Mouse (Mus musculus) CH12.LX (cell line): ENCODE results near the gene Gm20458. TPM values are rescaled to one million over a fixed set of nuclear protein-coding genes. Genes with fewer than 3 reads are reported as not detected.
A peak's percentile ranks its signal among the peaks of the same experiment; 100 is the strongest.

Experiments used
- DNase-seq: peaks from one replicate; pipeline ENCODE4 v3.0.0-alpha.2; 2013; ENCODE audit errors: extremely low read depth
- H3K27ac ChIP-seq: 2 replicates; pipeline ENCODE4 v1.5.1; 2012; ENCODE audit warnings: low read depth, mild to moderate bottlenecking, control low read depth, moderate library complexity; ENCODE audit not compliant: insufficient read depth
- H3K27me3 ChIP-seq: replicated peaks from 2 replicates; pipeline ENCODE3; 2012; ENCODE audit warnings: inconsistent platforms
- H3K36me3 ChIP-seq, 2 experiments: replicated peaks in 1 of 2; 2 replicates each; pipeline versions ENCODE3 to v1.6.1; 2012; ENCODE audit warnings: inconsistent platforms in 1 of 2, low read length in 1 of 2, mild to moderate bottlenecking in 1 of 2, mixed read lengths in 1 of 2, moderate library complexity in 1 of 2; ENCODE audit not compliant: control insufficient read depth in 1 of 2, insufficient read depth in 1 of 2
- H3K4me1 ChIP-seq, 2 experiments: 2 replicates each; pipeline ENCODE4 v1.6.1; 2012; ENCODE audit warnings: inconsistent platforms in 1 of 2, moderate library complexity in 1 of 2; ENCODE audit not compliant: insufficient read depth in 2 of 2, control insufficient read depth in 1 of 2
- H3K4me2 ChIP-seq: 2 replicates; pipeline ENCODE4 v1.6.1; 2012; ENCODE audit warnings: low read depth, mild to moderate bottlenecking, control low read depth; ENCODE audit not compliant: poor library complexity, insufficient read depth, severe bottlenecking
- H3K4me3 ChIP-seq, 3 experiments: fragments of 150-350 bp in 1 of 3; sonication (generic) in 1 of 3; replicated peaks in 1 of 3; 2 replicates each; pipeline versions ENCODE3 to v1.5.1; 2011 to 2012; ENCODE audit warnings: low read depth in 2 of 3, low read length in 2 of 3, mild to moderate bottlenecking in 2 of 3, moderate library complexity in 2 of 3, control low read depth in 1 of 3, improper control_type of control experiment in 1 of 3, inconsistent platforms in 1 of 3, mixed read lengths in 1 of 3; ENCODE audit not compliant: poor library complexity in 1 of 3
- H3K79me2 ChIP-seq: replicated peaks from 2 replicates; pipeline ENCODE4 v1.6.1; 2012; ENCODE audit warnings: mild to moderate bottlenecking, moderate library complexity; ENCODE audit not compliant: control insufficient read depth, poor library complexity, insufficient read depth, severe bottlenecking; ENCODE audit errors: extremely low read depth
- H3K9ac ChIP-seq: 2 replicates; pipeline ENCODE4 v1.6.1; 2012; ENCODE audit warnings: low read depth, mild to moderate bottlenecking, control low read depth, moderate library complexity; ENCODE audit not compliant: insufficient read depth
- H3K9me3 ChIP-seq: replicated peaks from 2 replicates; pipeline ENCODE3; 2012; ENCODE audit warnings: low read length, inconsistent platforms, mixed read lengths
- CHD1 ChIP-seq: IDR thresholded peaks from 2 replicates; pipeline ENCODE4 v1.6.1; 2012; ENCODE audit warnings: low read depth, low read length, improper control_type of control experiment, inconsistent platforms
- CTCF ChIP-seq, 2 experiments: IDR thresholded peaks in 1 of 2; conservative IDR thresholded peaks in 1 of 2; 2 replicates each; pipeline ENCODE4 v1.5.1; 2011 to 2012; ENCODE audit warnings: low read depth in 2 of 2, low read length in 2 of 2, improper control_type of control experiment in 1 of 2, inconsistent platforms in 1 of 2, mild to moderate bottlenecking in 1 of 2, moderate library complexity in 1 of 2
- E2F4 ChIP-seq: IDR thresholded peaks from 2 replicates; pipeline ENCODE4 v1.6.1; 2011; ENCODE audit warnings: low read depth, low read length, improper control_type of control experiment; ENCODE audit not compliant: insufficient replicate concordance
- ELF1 ChIP-seq: IDR thresholded peaks from 2 replicates; pipeline ENCODE4 v1.6.1; 2014; ENCODE audit warnings: low read depth, mild to moderate bottlenecking, inconsistent platforms, low read length, improper control_type of control experiment
- ETS1 ChIP-seq: conservative IDR thresholded peaks from 2 replicates; pipeline ENCODE4 v1.6.1; 2012; ENCODE audit warnings: low read depth, mild to moderate bottlenecking, inconsistent platforms, low read length, improper control_type of control experiment, moderate library complexity
- IRF4 ChIP-seq: IDR thresholded peaks from 2 replicates; pipeline ENCODE4 v1.6.1; 2014; ENCODE audit warnings: low read depth, mild to moderate bottlenecking, inconsistent platforms, low read length, improper control_type of control experiment
- JUN ChIP-seq: IDR thresholded peaks from 2 replicates; pipeline ENCODE4 v1.6.1; 2011; ENCODE audit warnings: low read depth, mild to moderate bottlenecking, low read length, improper control_type of control experiment, moderate library complexity; ENCODE audit not compliant: insufficient read depth
- KAT2A ChIP-seq: IDR thresholded peaks from 2 replicates; pipeline ENCODE4 v1.6.1; 2012; ENCODE audit warnings: low read length, improper control_type of control experiment, inconsistent platforms; ENCODE audit not compliant: insufficient replicate concordance
- MAFK ChIP-seq: IDR thresholded peaks from 2 replicates; pipeline ENCODE4 v1.6.1; 2011; ENCODE audit warnings: low read length, improper control_type of control experiment; ENCODE audit not compliant: insufficient replicate concordance
- MEF2A ChIP-seq: IDR thresholded peaks from 2 replicates; pipeline ENCODE4 v1.6.1; 2014; ENCODE audit warnings: low read depth, mild to moderate bottlenecking, inconsistent platforms, low read length, improper control_type of control experiment, borderline replicate concordance
- MXI1 ChIP-seq: IDR thresholded peaks from 2 replicates; pipeline ENCODE4 v1.6.1; 2011; ENCODE audit warnings: mild to moderate bottlenecking, low read depth, low read length, improper control_type of control experiment
- POLR2A ChIP-seq: IDR thresholded peaks from 2 replicates; pipeline ENCODE4 v1.6.1; 2011; ENCODE audit warnings: low read depth, mild to moderate bottlenecking, improper control_type of control experiment, low read length
- SIN3A ChIP-seq: IDR thresholded peaks from 2 replicates; pipeline ENCODE4 v1.6.1; 2012; ENCODE audit warnings: low read length, improper control_type of control experiment, inconsistent platforms
- UBTF ChIP-seq: IDR thresholded peaks from 2 replicates; pipeline ENCODE4 v1.6.1; 2012; ENCODE audit warnings: low read depth, mild to moderate bottlenecking, inconsistent platforms, low read length, improper control_type of control experiment, moderate library complexity
- ZC3H11A ChIP-seq: IDR thresholded peaks from 2 replicates; pipeline ENCODE4 v1.6.1; 2012; ENCODE audit warnings: low read depth, mild to moderate bottlenecking, inconsistent platforms, low read length, improper control_type of control experiment
- ZKSCAN1 ChIP-seq: IDR thresholded peaks from 2 replicates; pipeline ENCODE4 v1.6.1; 2012; ENCODE audit warnings: low read depth, inconsistent platforms, low read length, improper control_type of control experiment, borderline replicate concordance
- ZMIZ1 ChIP-seq: IDR thresholded peaks from 2 replicates; pipeline ENCODE4 v1.6.1; 2012; ENCODE audit warnings: low read depth, mild to moderate bottlenecking, inconsistent platforms, low read length, improper control_type of control experiment
- ZNF384 ChIP-seq: IDR thresholded peaks from 2 replicates; pipeline ENCODE4 v1.6.1; 2012; ENCODE audit warnings: low read depth, low read length, improper control_type of control experiment, inconsistent platforms
- dilution Hi-C: fragments of 300-500 bp; cut with MboI; formaldehyde crosslinking; loops from 2 replicates; pipeline ENCODE4 v1.14.3; 2020; ENCODE audit warnings: low sequenced_read_pairs; ENCODE audit not compliant: extremely low pct_unique_long_range_greater_than_20kb, extremely low pct_ligation_motif_present
- in situ Hi-C: fragments of 300-500 bp; cut with MboI; formaldehyde crosslinking; loops from 3 replicates; pipeline ENCODE4 v1.14.3; 2019; ENCODE audit warnings: low sequenced_read_pairs, low pct_ligation_motif_present, low pct_unique_long_range_greater_than_20kb, mixed read lengths
- polyA plus RNA-seq: library from polyadenylated mRNA; unstranded; fragments of >175 nt; gene quantifications from 2 replicates; pipeline ENCODE4 v1.2.1, GENCODE M21; 2012; ENCODE audit warnings: low read depth; ENCODE audit not compliant: insufficient read length
- total RNA-seq, 2 experiments: library from RNA; depleted of rRNA; stranded (reverse); fragments of 300-350 nt in 1 of 2; fragments of >200 nt in 1 of 2; gene quantifications; 2 replicates each; pipeline ENCODE4 v1.2.3; 2012 to 2014

The Gm20458 gene
- total and polyA plus RNA-seq, 3 experiments = 0.31 to 1.1 (median 0.74) TPM

DNA sequence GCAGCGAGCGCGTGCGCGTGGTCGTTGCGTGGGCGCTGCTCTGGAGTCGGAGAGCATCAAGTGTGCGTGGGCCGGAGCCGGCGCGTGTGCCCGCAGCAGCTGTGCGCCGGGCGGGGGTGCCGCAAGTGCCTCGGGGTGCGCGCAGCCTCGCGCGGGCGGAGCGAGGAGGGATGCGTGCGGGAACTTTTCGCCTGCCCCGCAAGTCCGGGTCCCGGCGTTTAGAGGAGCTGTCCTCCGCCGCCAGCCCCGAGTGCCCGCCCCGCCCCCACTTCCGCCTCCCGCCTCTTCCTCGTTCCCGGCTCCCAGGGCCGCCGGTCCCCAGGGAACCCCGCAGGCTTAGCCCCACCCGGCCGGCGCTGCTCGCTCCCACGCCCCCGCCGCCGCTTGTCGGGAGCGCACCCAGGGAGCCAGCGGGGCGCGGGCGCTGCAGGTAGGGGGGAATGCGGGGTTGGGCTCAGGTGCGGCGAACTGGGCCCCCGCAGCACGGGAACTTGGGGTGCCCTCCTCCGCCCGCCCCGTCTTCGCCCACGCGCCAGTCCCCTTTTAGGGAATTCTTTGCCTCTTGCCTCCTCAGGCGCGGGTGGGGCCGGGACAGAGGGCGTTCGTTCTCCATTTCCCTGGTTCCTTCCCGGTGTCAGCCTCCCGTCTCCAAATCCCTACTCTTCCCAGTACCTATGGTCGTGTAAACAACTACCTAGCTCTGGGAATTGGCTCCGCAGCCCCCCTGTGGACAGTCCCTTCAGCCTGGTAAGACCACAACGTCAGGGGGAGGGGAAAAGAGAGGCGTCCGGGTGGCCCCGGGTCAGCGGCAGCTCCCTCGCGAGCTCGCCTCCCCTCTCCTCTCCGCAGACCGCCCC is 25.7 kb downstream of the Gm20458 start:
- TF ChIP-seq ELF1 (0 out of 2 replicates have a peak, but pooled peaks have one; percentile 23), SIN3A (no peak), UBTF (0 out of 2 replicates have a peak, but pooled peaks have one; percentile 16)
- Histone ChIP-seq H3K27ac (no peak overlapping the region), H3K4me3 (peak overlapping the region; percentile 20 to 76 (median 44)), H3K27me3 (peaks cover 7% of the 10 kb centered on the region), H3K9ac (peak overlapping the region; percentile 23), H3K4me2 (peak overlapping the region; percentile 52), H3K4me1 (peaks cover 0 to 10% of the 10 kb centered on the region in 2 experiments; a peak in 3 of 4 replicates), H3K36me3 (peaks cover 4 to 14% of the 10 kb centered on the region in 2 experiments), H3K9me3 (peaks cover 3% of the 10 kb centered on the region), H3K79me2 (no peaks in the 10 kb centered on the region)
- dilution Hi-C loops (no loop called here), in situ Hi-C loops (no loop called here)
- DNase-seq = no peak

DNA sequence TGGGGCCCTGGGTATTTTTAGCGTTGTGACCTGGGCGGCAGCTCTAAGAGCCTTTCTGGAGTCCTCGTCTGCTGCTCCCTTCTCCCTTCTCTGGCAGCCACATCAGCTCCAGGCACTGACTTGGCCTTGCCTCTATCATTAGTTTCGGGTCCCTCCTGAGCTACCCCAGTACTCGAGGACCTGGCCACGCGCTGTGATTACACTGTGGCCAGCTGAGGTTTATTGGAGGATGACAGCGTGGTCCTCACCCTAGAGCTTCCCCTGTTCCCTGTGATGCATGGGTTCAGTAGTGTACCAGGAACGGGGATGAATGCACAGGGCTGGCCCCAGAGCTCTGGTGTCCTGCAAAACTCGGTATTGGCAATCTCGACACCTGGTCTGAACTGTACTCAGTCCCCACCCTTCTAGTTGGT is 26.4 kb downstream of the Gm20458 start:
- Histone ChIP-seq H3K79me2 (no peaks in the 10 kb centered on the region), H3K36me3 (peaks cover 4 to 14% of the 10 kb centered on the region in 2 experiments), H3K9me3 (peaks cover 3% of the 10 kb centered on the region), H3K4me3 (peak overlapping the region in 2 of 3 experiments; percentile 44 to 76), H3K4me1 (peaks cover 0 to 10% of the 10 kb centered on the region in 2 experiments; a peak in 3 of 4 replicates), H3K27me3 (peaks cover 7% of the 10 kb centered on the region), H3K4me2 (peak overlapping the region; percentile 52), H3K9ac (no peak overlapping the region), H3K27ac (no peak overlapping the region)
- in situ Hi-C loops = no loop called here
- TF ChIP-seq ZKSCAN1 (no peak), KAT2A (no peak), MXI1 (no peak), SIN3A (no peak), ETS1 (no peak), MEF2A (peak; percentile 49; the same call in 1 of the 2 replicates), IRF4 (no peak), ELF1 (no peak), E2F4 (no peak)
- no peak for DNase-seq
- dilution Hi-C loops = no loop called here

DNA sequence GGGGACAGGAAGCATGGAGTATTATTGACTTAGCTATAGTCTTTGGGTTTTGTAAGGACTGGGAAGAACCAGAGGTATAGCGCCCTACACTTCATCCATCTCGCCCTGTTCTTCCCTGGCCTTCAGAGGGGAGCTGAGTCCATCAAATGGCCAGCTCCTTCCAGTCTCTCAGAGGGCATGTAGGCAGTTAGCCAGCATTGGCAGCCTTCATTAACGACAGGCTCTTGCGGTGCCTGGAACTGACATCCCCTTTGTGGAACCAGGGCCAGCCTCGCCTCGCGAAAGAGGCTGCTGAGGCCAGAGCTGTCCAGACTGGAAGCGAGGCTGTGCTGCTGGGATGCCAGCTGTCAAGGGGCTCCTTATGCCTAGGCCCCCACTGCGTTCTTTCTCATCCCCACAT is 27.0 kb downstream of the Gm20458 start:
- no peak for TF ChIP-seq ZKSCAN1
- TF ChIP-seq CTCF (conservative IDR thresholded peaks at IDR 0.05 in 1 of 2, IDR thresholded peaks at IDR 0.05 in 1 of 2; ENCODE audit: low read depth in 2 of 2, low read length in 2 of 2) = no peak
- TF ChIP-seq ZMIZ1 = no peak
- TF ChIP-seq ZC3H11A = no peak
- no peak for TF ChIP-seq ZNF384
- TF ChIP-seq JUN = no peak
- no peak for TF ChIP-seq CHD1
- TF ChIP-seq SIN3A = no peak
- no peak for TF ChIP-seq POLR2A
- TF ChIP-seq ELF1 = no peak
- no peak for TF ChIP-seq MAFK
- no peak for TF ChIP-seq E2F4
- dilution Hi-C loops = no loop called here

More for the DNA sequence above, 27.0 kb downstream of the Gm20458 start:
- H3K9me3 ChIP-seq = peaks cover 3% of the 10 kb centered on the region
- H3K79me2 ChIP-seq = no peaks in the 10 kb centered on the region
- H3K4me3 ChIP-seq = no peak overlapping the region
- no peak for DNase-seq
- H3K4me1 ChIP-seq = peaks cover 7 to 10% of the 10 kb centered on the region in 2 experiments
- H3K27ac ChIP-seq = no peak overlapping the region
- peaks cover 7% of the 10 kb centered on the region for H3K27me3 ChIP-seq
- no peak overlapping the region for H3K9ac ChIP-seq
- no peak overlapping the region for H3K4me2 ChIP-seq
- peaks cover 4 to 14% of the 10 kb centered on the region in 2 experiments for H3K36me3 ChIP-seq
- in situ Hi-C loops = no loop called here
